Mouse (Mus musculus): ENCODE results near the gene Acp6. TPM values are rescaled to one million over a fixed set of nuclear protein-coding genes. Genes with fewer than 3 reads are reported as not detected.
"Not testable (repeated sequence)": the region's sequence is repeated elsewhere in the genome, so short reads cannot be mapped to it uniquely, and the experiment has no call there.

The Acp6 gene
- polyA plus RNA-seq (2012; rRNA removed): 45.1 and 49.3 TPM in 2 replicates

GRCm38 (mm10) chr3:97158611-97159508, at the start of gene Acp6:
Gene Acp6, plus strand, starts transcription at chr3:97158777.
- peak within 1 kb of the TSS; percentile 13; the same call in 1 of the 2 replicates for H3K27ac ChIP-seq (ENCODE audit: control insufficient read depth, insufficient read depth, low read length)
- H3K27me3 ChIP-seq (ENCODE audit: control insufficient read depth, insufficient read depth, low read length): no peaks in the 10 kb centered on the region
- TF ChIP-seq CTCF (IDR thresholded peaks at IDR 0.05; ENCODE audit: borderline replicate concordance, control insufficient read depth, extremely low read depth, insufficient read depth, low read length, poor library complexity): no peak; the same call in 1 of the 2 replicates
- TF ChIP-seq POLR2A (IDR thresholded peaks at IDR 0.05; ENCODE audit: control insufficient read depth, extremely low read depth, insufficient read depth, low read length, poor library complexity): peak; percentile 14; the same call in 1 of the 2 replicates
- peak within 1 kb of the TSS; percentile 98 for H3K4me3 ChIP-seq (ENCODE audit: control insufficient read depth, insufficient read depth, low read length)
- peak; percentile 91 for DNase-seq
- H3K4me1 ChIP-seq (replicated peaks; ENCODE audit: control insufficient read depth, insufficient read depth, low read length): peaks cover 4% of the 10 kb centered on the region
- H3K36me3 ChIP-seq (ENCODE audit: control insufficient read depth, insufficient read depth, low read length): no peaks in the 10 kb centered on the region
- under 1% methylated on average over 54 of the region's 54 CpGs for WGBS

- no peaks in the 10 kb centered on the region for H3K4me1 ChIP-seq (replicated peaks; ENCODE audit: control insufficient read depth, insufficient read depth, low read length)
- TF ChIP-seq POLR2A (IDR thresholded peaks at IDR 0.05; ENCODE audit: control insufficient read depth, extremely low read depth, insufficient read depth, low read length, poor library complexity) (no peak), CTCF (IDR thresholded peaks at IDR 0.05; ENCODE audit: borderline replicate concordance, control insufficient read depth, extremely low read depth, insufficient read depth, low read length, poor library complexity) (no peak)
- no peaks in the 10 kb centered on the region for H3K27me3 ChIP-seq (ENCODE audit: control insufficient read depth, insufficient read depth, low read length)
- no peaks in the 10 kb centered on the region for H3K36me3 ChIP-seq (ENCODE audit: control insufficient read depth, insufficient read depth, low read length)
- H3K4me3 ChIP-seq (ENCODE audit: control insufficient read depth, insufficient read depth, low read length): no peak overlapping the region
- DNase-seq: no peak
- H3K27ac ChIP-seq (ENCODE audit: control insufficient read depth, insufficient read depth, low read length): no peak overlapping the region
- WGBS: 97% methylated on average over 6 of the region's 6 CpGs
Observed at GRCm38 (mm10) chr3:97117511-97117910, 41.1 kb upstream of the Acp6 start.

- Histone ChIP-seq H3K4me1 (replicated peaks; ENCODE audit: control insufficient read depth, insufficient read depth, low read length) (peaks cover 3% of the 10 kb centered on the region), H3K27me3 (ENCODE audit: control insufficient read depth, insufficient read depth, low read length) (no peaks in the 10 kb centered on the region), H3K27ac (ENCODE audit: control insufficient read depth, insufficient read depth, low read length) (no peak overlapping the region), H3K4me3 (ENCODE audit: control insufficient read depth, insufficient read depth, low read length) (no peak overlapping the region), H3K36me3 (ENCODE audit: control insufficient read depth, insufficient read depth, low read length) (no peaks in the 10 kb centered on the region)
- TF ChIP-seq CTCF (IDR thresholded peaks at IDR 0.05; ENCODE audit: borderline replicate concordance, control insufficient read depth, extremely low read depth, insufficient read depth, low read length, poor library complexity): no peak
- TF ChIP-seq POLR2A (IDR thresholded peaks at IDR 0.05; ENCODE audit: control insufficient read depth, extremely low read depth, insufficient read depth, low read length, poor library complexity): no peak
- DNase-seq: no peak
- 83% methylated on average over 12 of the region's 12 CpGs for WGBS
Observed at GRCm38 (mm10) chr3:97118313-97118712, 40.3 kb upstream of the Acp6 start.

DNA sequence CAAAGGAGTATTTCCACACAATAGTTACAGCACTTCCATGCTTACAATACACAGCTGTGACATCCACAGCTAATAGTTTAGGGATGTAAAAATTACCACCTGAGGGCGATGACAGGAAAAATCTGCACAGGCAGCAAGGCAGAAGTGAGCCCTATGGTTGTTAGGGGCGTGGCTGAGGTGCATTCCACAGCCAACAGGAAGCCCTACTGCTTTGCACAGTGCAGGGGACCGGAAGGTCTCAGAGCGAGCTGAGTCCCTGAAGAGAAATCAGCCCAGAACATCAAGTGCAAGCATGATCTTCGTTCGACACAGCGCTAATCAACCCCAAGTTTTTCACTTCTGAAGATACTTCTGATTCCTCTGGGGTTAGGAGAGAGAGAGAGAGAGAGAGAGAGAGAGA, 34.4 kb upstream of the Acp6 start:
- WGBS: 5% methylated on average over 7 of the region's 7 CpGs
- no peaks in the 10 kb centered on the region for H3K27me3 ChIP-seq (ENCODE audit: control insufficient read depth, insufficient read depth, low read length)
- no peak overlapping the region for H3K4me3 ChIP-seq (ENCODE audit: control insufficient read depth, insufficient read depth, low read length)
- TF ChIP-seq CTCF (IDR thresholded peaks at IDR 0.05; ENCODE audit: borderline replicate concordance, control insufficient read depth, extremely low read depth, insufficient read depth, low read length, poor library complexity): no peak
- no peak for TF ChIP-seq POLR2A (IDR thresholded peaks at IDR 0.05; ENCODE audit: control insufficient read depth, extremely low read depth, insufficient read depth, low read length, poor library complexity)
- DNase-seq: peak; percentile 73
- peaks cover 8% of the 10 kb centered on the region for H3K4me1 ChIP-seq (replicated peaks; ENCODE audit: control insufficient read depth, insufficient read depth, low read length)
- no peaks in the 10 kb centered on the region for H3K36me3 ChIP-seq (ENCODE audit: control insufficient read depth, insufficient read depth, low read length)
- peak overlapping the region; percentile 41; the same call in 1 of the 2 replicates for H3K27ac ChIP-seq (ENCODE audit: control insufficient read depth, insufficient read depth, low read length)

DNA sequence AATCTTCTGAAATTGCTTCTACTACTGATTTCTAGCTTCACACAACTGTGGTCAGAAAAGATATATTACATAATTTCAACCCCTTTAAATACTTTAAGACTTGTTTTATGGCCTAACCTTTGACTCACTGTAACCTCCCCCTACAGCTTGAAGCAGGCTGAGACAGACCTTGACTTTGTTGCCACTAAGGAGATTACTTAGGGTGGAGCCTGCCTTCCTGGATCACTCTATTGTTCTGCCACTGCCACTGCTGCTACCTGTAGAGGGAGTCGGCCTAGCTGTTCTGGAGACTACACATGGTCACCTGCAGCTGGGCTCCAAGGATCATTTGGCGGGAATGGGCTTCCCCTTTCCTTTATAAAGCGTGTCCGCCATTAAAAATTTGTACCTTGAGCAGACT, 29.2 kb upstream of the Acp6 start:
- H3K36me3 ChIP-seq (ENCODE audit: control insufficient read depth, insufficient read depth, low read length): no peaks in the 10 kb centered on the region
- no peak for DNase-seq
- H3K4me1 ChIP-seq (replicated peaks; ENCODE audit: control insufficient read depth, insufficient read depth, low read length): peaks cover 8% of the 10 kb centered on the region
- no peak for TF ChIP-seq CTCF (IDR thresholded peaks at IDR 0.05; ENCODE audit: borderline replicate concordance, control insufficient read depth, extremely low read depth, insufficient read depth, low read length, poor library complexity)
- no peak for TF ChIP-seq POLR2A (IDR thresholded peaks at IDR 0.05; ENCODE audit: control insufficient read depth, extremely low read depth, insufficient read depth, low read length, poor library complexity)
- 92% methylated on average over 4 of the region's 4 CpGs for WGBS
- no peaks in the 10 kb centered on the region for H3K27me3 ChIP-seq (ENCODE audit: control insufficient read depth, insufficient read depth, low read length)
- H3K27ac ChIP-seq (ENCODE audit: control insufficient read depth, insufficient read depth, low read length): no peak overlapping the region
- H3K4me3 ChIP-seq (ENCODE audit: control insufficient read depth, insufficient read depth, low read length): no peak overlapping the region

GRCm38 (mm10) chr3:97137666-97138065, 20.9 kb upstream of the Acp6 start:
- WGBS: 98% methylated on average over 1 of the region's 1 CpGs
- not testable (repeated sequence) for H3K4me3 ChIP-seq (ENCODE audit: control insufficient read depth, insufficient read depth, low read length); DNase-seq; H3K27me3 ChIP-seq (ENCODE audit: control insufficient read depth, insufficient read depth, low read length); H3K4me1 ChIP-seq (replicated peaks; ENCODE audit: control insufficient read depth, insufficient read depth, low read length); H3K36me3 ChIP-seq (ENCODE audit: control insufficient read depth, insufficient read depth, low read length); H3K27ac ChIP-seq (ENCODE audit: control insufficient read depth, insufficient read depth, low read length)

Data from thymus, adult 2 months (tissue).